Mouse (Mus musculus) ES-E14 (cell line): ENCODE results near the gene 1700025C18Rik. TPM values are rescaled to one million over a fixed set of nuclear protein-coding genes. Genes with fewer than 3 reads are reported as not detected.

Experiments
- DNase-seq: peaks from one replicate; pipeline ENCODE4 v3.0.0-alpha.2; 2013; ENCODE audit warnings: low read depth, low spot score
- H3K27ac ChIP-seq: 2 replicates; pipeline ENCODE4 v1.5.1; 2012; ENCODE audit warnings: low read depth, mild to moderate bottlenecking, low read length, moderate library complexity, mixed read lengths; ENCODE audit not compliant: poor library complexity, insufficient read depth, severe bottlenecking
- H3K36me3 ChIP-seq: 2 replicates; pipeline ENCODE4 v1.6.1; 2012; ENCODE audit warnings: mild to moderate bottlenecking, low read length, moderate library complexity, mixed read lengths; ENCODE audit not compliant: control insufficient read depth, poor library complexity, insufficient read depth, severe bottlenecking
- H3K4me1 ChIP-seq, 2 experiments: fragments of 150-350 bp in 1 of 2; sonication (generic) in 1 of 2; 2 replicates each; pipeline ENCODE4 v1.6.1; 2012; ENCODE audit warnings: low read length in 2 of 2, mild to moderate bottlenecking in 1 of 2, mixed read lengths in 1 of 2; ENCODE audit not compliant: control insufficient read depth in 2 of 2, insufficient read depth in 2 of 2, poor library complexity in 1 of 2
- H3K4me3 ChIP-seq, 2 experiments: fragments of 150-350 bp in 1 of 2; sonication (generic) in 1 of 2; 2 replicates each; pipeline ENCODE4 v1.5.1; 2012; ENCODE audit warnings: low read length in 2 of 2, low read depth in 1 of 2, mild to moderate bottlenecking in 1 of 2, mixed read lengths in 1 of 2; ENCODE audit not compliant: insufficient read depth in 1 of 2, poor library complexity in 1 of 2, severe bottlenecking in 1 of 2
- H3K9ac ChIP-seq: 2 replicates; pipeline ENCODE4 v1.6.1; 2012; ENCODE audit warnings: low read depth, mild to moderate bottlenecking, low read length, mixed read lengths; ENCODE audit not compliant: poor library complexity, insufficient read depth, severe bottlenecking
- H3K9me3 ChIP-seq: fragments of 150-350 bp; sonication (generic); 2 replicates; pipeline ENCODE4 v1.6.1; 2012; ENCODE audit warnings: low read depth, mild to moderate bottlenecking, low read length; ENCODE audit not compliant: control insufficient read depth, insufficient read depth
- CHD2 ChIP-seq: IDR thresholded peaks from 2 replicates; pipeline ENCODE4 v1.6.1; 2014; ENCODE audit warnings: mild to moderate bottlenecking, low read depth, low read length, inconsistent platforms
- HCFC1 ChIP-seq: IDR thresholded peaks from 2 replicates; pipeline ENCODE4 v1.6.1; 2012; ENCODE audit warnings: low read length, inconsistent platforms, borderline replicate concordance; ENCODE audit not compliant: insufficient read depth
- MAFK ChIP-seq: IDR thresholded peaks from 2 replicates; pipeline ENCODE4 v1.6.1; 2014; ENCODE audit warnings: mild to moderate bottlenecking, low read depth, low read length, inconsistent platforms; ENCODE audit not compliant: insufficient read depth
- ZC3H11A ChIP-seq: IDR thresholded peaks from 2 replicates; pipeline ENCODE4 v1.6.1; 2012; ENCODE audit warnings: low read depth, mild to moderate bottlenecking, inconsistent platforms, low read length, borderline replicate concordance
- ZNF384 ChIP-seq: IDR thresholded peaks from 2 replicates; pipeline ENCODE4 v1.6.1; 2012; ENCODE audit warnings: low read depth, low read length, inconsistent platforms
- in situ Hi-C, 2 experiments: fragments of 600-800 bp; cut with MboI; formaldehyde crosslinking; loops; one replicate each; pipeline ENCODE4 v1.15.1; 2025; ENCODE audit warnings: low sequenced_read_pairs in 2 of 2, inconsistent platforms in 1 of 2; ENCODE audit not compliant: unreplicated experiment in 2 of 2
- total RNA-seq: library from RNA; depleted of rRNA; stranded (reverse); fragments of 300-350 nt; gene quantifications from 2 replicates; pipeline ENCODE4 v1.2.3, GENCODE M21; 2012

The 1700025C18Rik gene
- total RNA-seq, 1 experiment = not detected

DNA sequence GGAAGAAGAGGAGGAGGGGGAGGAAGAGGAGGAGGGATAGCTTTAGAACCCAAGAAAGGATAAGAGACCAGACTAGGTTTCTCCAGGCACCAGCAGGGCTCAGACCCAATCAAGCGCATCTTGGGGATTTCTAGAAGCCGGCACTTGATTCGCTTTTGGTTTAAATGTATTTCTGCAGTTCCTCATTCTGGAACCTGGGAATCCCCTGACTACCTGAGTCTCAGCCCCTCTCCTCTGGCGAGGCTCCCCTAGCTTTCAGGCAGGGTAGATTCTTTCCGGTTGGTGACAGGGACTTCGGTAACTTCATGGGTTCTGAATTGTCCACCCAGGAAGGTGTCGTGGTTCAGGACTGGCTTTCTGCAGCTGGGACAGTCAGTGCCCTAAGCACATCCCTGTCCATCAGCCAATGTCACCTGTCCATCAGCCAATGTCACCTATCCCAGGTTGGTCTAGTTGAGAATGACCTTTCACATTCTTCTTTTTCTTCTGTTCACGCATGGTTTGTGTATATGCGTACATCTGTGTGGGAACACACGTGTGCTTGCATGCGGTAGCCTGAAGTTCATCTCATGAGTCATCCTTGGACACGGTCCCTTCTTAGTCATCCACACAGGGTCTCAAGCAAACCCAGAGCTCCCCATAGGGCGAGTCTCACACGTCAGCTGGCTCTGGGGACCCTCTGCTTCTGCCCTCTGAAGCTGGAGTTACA, 34.0 kb downstream of the 1700025C18Rik start:
- Histone ChIP-seq H3K4me1 (peaks cover 3% of the 10 kb centered on the region in 2 experiments; a peak in 1 of 4 replicates), H3K9ac (no peak overlapping the region), H3K9me3 (no peaks in the 10 kb centered on the region), H3K36me3 (no peaks in the 10 kb centered on the region), H3K27ac (no peak overlapping the region), H3K4me3 (no peak overlapping the region)
- in situ Hi-C loops = no loop called here
- TF ChIP-seq CHD2 = no peak
- TF ChIP-seq ZC3H11A = no peak
- TF ChIP-seq ZNF384 = no peak
- no peak for TF ChIP-seq HCFC1
- no peak for DNase-seq

DNA sequence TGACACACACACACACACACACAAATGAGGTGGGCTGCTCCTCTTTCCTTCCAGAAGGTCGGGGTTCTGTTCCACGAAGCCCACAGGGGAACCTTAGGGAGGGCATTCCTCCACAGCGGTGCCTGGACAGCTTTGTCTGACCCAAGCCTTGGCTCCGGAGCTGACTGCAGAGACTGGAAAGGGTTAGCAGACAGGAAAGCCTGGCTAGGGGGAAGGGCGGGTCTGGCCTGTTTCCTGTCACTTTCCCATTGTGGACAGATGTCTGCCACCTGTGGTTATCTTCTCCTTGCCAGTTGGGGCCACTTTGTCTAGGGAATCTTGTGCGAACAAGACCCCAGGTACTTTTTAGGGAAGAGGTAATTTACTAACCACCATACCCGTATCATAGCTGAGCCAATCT, 34.6 kb downstream of the 1700025C18Rik start:
- peak overlapping the region; percentile 44 to 66 for H3K4me3 ChIP-seq
- H3K9me3 ChIP-seq = no peaks in the 10 kb centered on the region
- H3K36me3 ChIP-seq = no peaks in the 10 kb centered on the region
- H3K9ac ChIP-seq = peak overlapping the region; percentile 49; the same call in 1 of the 2 replicates
- in situ Hi-C loops = no loop called here
- no peak for DNase-seq
- TF ChIP-seq MAFK (no peak), ZC3H11A (no peak), ZNF384 (no peak), CHD2 (no peak), HCFC1 (no peak)
- H3K4me1 ChIP-seq = peaks cover 3% of the 10 kb centered on the region in 2 experiments; a peak in 1 of 4 replicates
- 0 out of 2 replicates have a peak overlapping the region, but pooled peaks have one; percentile 7 for H3K27ac ChIP-seq

DNA sequence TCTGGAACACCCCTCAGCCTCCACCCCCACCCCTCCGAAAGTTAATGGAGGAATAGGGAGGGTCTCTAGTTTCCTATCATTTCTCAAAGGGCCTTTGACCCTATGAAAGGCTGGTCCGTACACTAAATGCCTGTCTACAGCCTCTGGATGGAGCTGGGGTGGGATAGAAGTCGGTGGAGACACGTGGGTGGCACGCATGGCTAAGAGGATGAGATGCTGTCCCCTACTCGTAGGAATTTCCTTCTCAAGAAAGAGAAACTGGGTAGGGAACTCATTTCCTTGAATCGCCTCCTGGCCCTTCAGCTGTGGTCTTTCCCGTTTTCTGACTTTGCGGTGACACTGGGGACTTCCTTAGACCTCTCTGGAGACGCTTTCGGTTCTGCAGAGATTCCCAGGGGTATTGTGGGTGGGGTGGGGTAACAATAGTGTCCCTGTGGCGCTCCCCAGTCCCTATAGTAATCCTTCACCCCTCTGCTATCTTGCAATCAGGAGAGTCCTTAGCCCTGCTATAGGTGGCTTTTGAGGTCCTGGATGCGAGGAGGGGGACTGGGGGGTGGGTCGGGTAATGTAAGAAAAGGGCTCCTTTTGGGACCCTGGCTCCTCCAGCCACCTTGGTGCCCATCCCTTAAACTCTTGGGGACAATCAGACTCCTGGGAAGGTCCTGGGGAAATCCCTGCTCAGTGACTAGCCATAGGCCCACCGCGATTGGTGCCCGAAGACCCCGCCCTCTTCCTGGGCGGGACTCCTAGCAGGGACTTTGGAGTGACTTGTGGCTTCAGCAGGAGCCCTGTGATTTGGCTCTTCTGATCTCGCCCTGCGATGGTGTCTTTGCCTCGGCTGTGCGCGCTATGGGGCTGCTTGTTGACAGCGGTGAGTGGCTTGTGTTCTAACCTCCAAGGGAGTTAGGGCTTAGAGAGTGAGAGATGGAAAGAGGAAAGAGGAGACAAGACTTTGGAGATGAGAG, 35.4 kb downstream of the 1700025C18Rik start, which contains the start of gene Cd40:
Gene Cd40, plus strand, starts transcription at position 740 of the 965 bp plus-strand sequence.
- Histone ChIP-seq H3K27ac (0 out of 2 replicates have a peak within 1 kb of the TSS, but pooled peaks have one; percentile 7), H3K36me3 (no peaks in the 10 kb centered on the region), H3K4me3 (peak within 1 kb of the TSS; percentile 44 to 66), H3K9ac (peak within 1 kb of the TSS; percentile 49; the same call in 1 of the 2 replicates), H3K4me1 (peaks cover 3% of the 10 kb centered on the region in 2 experiments; a peak in 1 of 4 replicates), H3K9me3 (no peaks in the 10 kb centered on the region)
- TF ChIP-seq CHD2 (no peak), ZC3H11A (no peak), MAFK (no peak), HCFC1 (no peak), ZNF384 (no peak)
- in situ Hi-C loops = no loop called here
- no peak for DNase-seq

DNA sequence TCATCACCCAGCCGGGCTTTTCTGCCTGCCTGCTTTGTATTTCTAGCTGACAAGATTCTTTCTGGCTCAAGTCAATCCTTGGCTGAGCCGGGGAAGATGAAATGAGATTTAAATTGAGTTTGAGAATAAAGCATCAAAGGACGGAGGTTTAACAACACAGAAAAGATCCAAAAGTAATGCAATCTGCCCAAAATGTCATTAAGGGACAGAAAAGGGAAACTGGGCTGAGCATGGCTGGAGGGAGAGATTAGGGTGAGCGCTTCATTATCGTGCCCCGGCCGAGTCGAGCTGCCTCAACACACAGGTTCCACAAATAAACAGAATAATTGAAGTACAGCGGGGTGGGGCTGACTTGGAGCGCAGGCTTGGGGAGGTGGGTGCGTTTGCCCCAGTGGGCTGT, 39.0 kb downstream of the 1700025C18Rik start:
- TF ChIP-seq ZC3H11A (no peak), HCFC1 (no peak), CHD2 (no peak), ZNF384 (no peak), MAFK (no peak)
- Histone ChIP-seq H3K4me3 (no peak overlapping the region), H3K9me3 (no peaks in the 10 kb centered on the region), H3K4me1 (peaks cover 3% of the 10 kb centered on the region in 2 experiments; a peak in 1 of 4 replicates), H3K36me3 (no peaks in the 10 kb centered on the region), H3K9ac (no peak overlapping the region), H3K27ac (no peak overlapping the region)
- in situ Hi-C loops = no loop called here
- DNase-seq = no peak
